ENCODE assay signal across 18 mouse cellular contexts in the genomic region with DNA sequence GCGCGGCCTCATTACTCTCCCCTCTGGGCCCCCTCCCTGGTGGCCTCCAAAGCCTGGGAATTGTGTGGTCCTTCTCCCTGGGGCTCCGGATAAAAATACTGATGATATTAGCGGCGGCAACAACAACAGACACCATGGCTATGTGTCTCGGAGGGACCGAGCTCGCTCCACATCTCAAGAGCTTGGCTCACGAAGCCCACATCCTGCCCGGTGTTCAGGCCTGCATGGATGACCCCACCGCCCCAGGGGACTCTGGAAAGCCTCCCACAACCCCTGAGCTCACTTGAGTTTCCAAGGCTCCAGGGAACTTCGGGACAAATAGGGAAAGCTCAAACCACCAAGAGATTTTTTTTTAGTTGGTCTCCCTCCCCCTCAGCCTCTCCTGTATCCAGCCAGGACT. TPM values are rescaled to one million over a fixed set of nuclear protein-coding genes. Genes with fewer than 3 reads are reported as not detected.
"Had no signal": no experiment of that assay in that cellular context is flagged by ENCODE, and none has a peak within 500 bp of the region (broad histone marks: within the 10 kb centered on the region; RNA-seq: fewer than 3 reads in every experiment).

No protein-coding gene starts in this region.

- H3K9me3 ChIP-seq: limb, embryonic 12.5 days; liver, embryonic 13.5 days; lung, embryonic 15.5 days; megakaryocyte, embryonic 14.5 days; midbrain, embryonic 15.5 days; neural tube, embryonic 12.5 days; stomach, embryonic 15.5 days had no signal

- H3K9ac ChIP-seq: limb, embryonic 12.5 days; liver, embryonic 13.5 days; liver, postnatal 0 days; lung, embryonic 15.5 days; midbrain, embryonic 15.5 days; neural tube, embryonic 12.5 days; stomach, embryonic 15.5 days had no signal

- DNase-seq: kidney, postnatal 25 days; liver; liver, embryonic 13.5 days; liver, postnatal 0 days; lung, postnatal 14 days; retina, postnatal 1 day; right cerebral cortex, postnatal 4 days; thymus, postnatal 36 days had no signal

- H3K4me2 ChIP-seq: limb, embryonic 12.5 days; liver, embryonic 13.5 days; lung, embryonic 15.5 days; midbrain, embryonic 11.5 days; midbrain, embryonic 15.5 days; neural tube, embryonic 12.5 days; stomach, embryonic 15.5 days had no signal

- H3K27me3 ChIP-seq: limb, embryonic 12.5 days; liver, embryonic 13.5 days; lung, embryonic 15.5 days; midbrain, embryonic 15.5 days; neural tube, embryonic 12.5 days; stomach, embryonic 15.5 days had no signal

- H3K36me3 ChIP-seq: liver, embryonic 13.5 days; lung, embryonic 15.5 days had no signal

- ATAC-seq: liver, postnatal 0 days; midbrain, embryonic 15.5 days had no signal

- H3K27ac ChIP-seq: left cerebral cortex, adult 2 months; limb, embryonic 12.5 days; liver, embryonic 13.5 days; lung, embryonic 15.5 days; macrophage; midbrain, embryonic 15.5 days; neural tube, embryonic 12.5 days; stomach, embryonic 15.5 days had no signal

- H3K4me3 ChIP-seq: left cerebral cortex, adult 2 months; limb, embryonic 12.5 days; liver, embryonic 13.5 days; lung, embryonic 15.5 days; megakaryocyte, embryonic 14.5 days; midbrain, embryonic 15.5 days; neural tube, embryonic 12.5 days; stomach, embryonic 15.5 days had no signal

RNA-seq across cellular contexts. Expression of gene Rnft2, which starts 5.2 kb away (rescaled TPM):
- total RNA-seq: monocyte, adult 5-6 weeks had no signal
- polyA plus RNA-seq: liver, postnatal 0 days had no signal
